Mouse (Mus musculus): ENCODE results near the gene Nr2c2. TPM values are rescaled to one million over a fixed set of nuclear protein-coding genes. Genes with fewer than 3 reads are reported as not detected.

Gene Nr2c2
- polyA plus RNA-seq, 1 experiment from 2014 or later: 22.3 TPM

DNA sequence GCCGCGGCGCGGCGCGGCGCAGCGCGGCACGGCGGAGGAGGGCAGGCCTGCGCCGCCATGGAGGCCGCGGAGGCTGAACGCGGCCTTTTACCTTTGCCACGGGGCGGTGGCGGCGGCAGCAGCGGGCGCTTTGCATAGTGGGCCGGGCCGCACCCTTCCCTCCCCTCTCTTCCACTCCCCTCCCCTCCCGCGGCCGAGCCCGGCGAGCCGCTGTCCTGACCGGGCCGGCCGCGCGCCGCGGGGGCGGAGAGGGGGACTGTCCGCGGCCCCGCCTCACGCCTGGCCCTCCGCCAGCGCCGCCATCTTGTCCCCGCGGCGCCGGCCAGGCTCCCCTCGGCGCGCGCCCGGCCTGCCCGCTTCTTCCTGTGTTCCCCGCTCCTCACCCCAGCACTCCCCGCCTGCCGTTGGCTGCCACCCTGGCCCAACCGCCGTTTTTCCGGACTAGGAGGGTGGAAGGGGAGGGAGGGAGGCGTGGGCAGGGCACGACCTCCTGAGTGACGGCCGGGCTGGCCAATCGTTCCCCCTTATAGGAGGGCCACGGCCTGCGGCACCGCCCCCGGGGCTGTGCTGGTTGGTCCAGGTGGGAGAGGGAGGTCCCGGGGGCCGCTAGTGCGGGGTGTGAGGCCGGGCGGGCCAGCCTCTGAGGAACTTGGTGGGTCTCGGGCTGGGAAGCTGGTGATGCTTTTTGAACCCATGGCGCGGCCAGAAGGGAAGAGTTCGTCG, 738 bp downstream of the Nr2c2 start:
- ATAC-seq (ENCODE audit: insufficient read depth, low FRiP score, low TSS enrichment): peak; percentile 99
- peak overlapping the region; percentile 99 for H3K9ac ChIP-seq (ENCODE audit: low read length)
- H3K27me3 ChIP-seq (ENCODE audit: control insufficient read depth, insufficient read depth, low read length): no peaks in the 10 kb centered on the region
- H3K4me2 ChIP-seq (ENCODE audit: low read depth): peak overlapping the region; percentile 55
- peak overlapping the region; percentile 99 for H3K27ac ChIP-seq (ENCODE audit: low read depth, low read length)
- peak overlapping the region; percentile 99 for H3K4me3 ChIP-seq (ENCODE audit: low read depth, low read length)
- no peaks in the 10 kb centered on the region for H3K9me3 ChIP-seq (ENCODE audit: control insufficient read depth, low read length)
- peak; percentile 100 for DNase-seq (ENCODE audit: low spot score)
- peaks cover 11% of the 10 kb centered on the region; the same call in 1 of the 2 replicates for H3K4me1 ChIP-seq (ENCODE audit: control insufficient read depth, insufficient read depth, low read length)
- under 1% methylated on average over 53 of the region's 81 CpGs for WGBS
- H3K36me3 ChIP-seq (ENCODE audit: control insufficient read depth, insufficient read depth, low read length): no peaks in the 10 kb centered on the region

DNA sequence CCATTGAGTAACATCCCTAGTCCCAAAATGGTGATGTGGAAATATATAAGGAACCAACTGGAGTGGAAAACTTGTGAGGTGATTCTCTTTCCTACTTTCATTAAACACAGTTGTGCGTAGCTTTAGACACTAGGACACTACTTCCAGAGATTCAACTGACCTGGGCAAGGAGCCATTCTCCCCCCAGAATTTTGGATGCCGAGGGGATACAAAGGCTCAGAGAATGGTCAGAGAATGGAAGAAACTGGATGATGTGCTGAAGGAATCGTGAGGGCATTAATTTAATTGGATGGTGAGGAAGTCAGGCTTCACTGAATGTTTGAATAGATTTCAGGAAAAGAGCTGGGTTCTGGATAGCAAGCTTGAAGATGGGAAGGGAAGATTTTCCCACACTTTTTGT, 1.5 kb downstream of the Nr2c2 start:
- Histone ChIP-seq H3K27ac (ENCODE audit: low read depth, low read length) (peak overlapping the region; percentile 99; the same call in 1 of the 2 replicates), H3K27me3 (ENCODE audit: control insufficient read depth, insufficient read depth, low read length) (no peaks in the 10 kb centered on the region), H3K36me3 (ENCODE audit: control insufficient read depth, insufficient read depth, low read length) (no peaks in the 10 kb centered on the region), H3K4me3 (ENCODE audit: low read depth, low read length) (peak overlapping the region; percentile 99), H3K9me3 (ENCODE audit: control insufficient read depth, low read length) (no peaks in the 10 kb centered on the region), H3K4me1 (ENCODE audit: control insufficient read depth, insufficient read depth, low read length) (peaks cover 11% of the 10 kb centered on the region; the same call in 1 of the 2 replicates), H3K4me2 (ENCODE audit: low read depth) (peak overlapping the region; percentile 55), H3K9ac (ENCODE audit: low read length) (peak overlapping the region; percentile 99)
- no peak for ATAC-seq (ENCODE audit: insufficient read depth, low FRiP score, low TSS enrichment)
- no peak for DNase-seq (ENCODE audit: low spot score)
- WGBS: 32% methylated on average over 3 of the region's 3 CpGs

- ATAC-seq (ENCODE audit: insufficient read depth, low FRiP score, low TSS enrichment) (no peak), DNase-seq (ENCODE audit: low spot score) (no peak)
- no peak overlapping the region for H3K27ac ChIP-seq (ENCODE audit: low read depth, low read length)
- WGBS: 83% methylated on average over 2 of the region's 2 CpGs
- peaks cover 11% of the 10 kb centered on the region; the same call in 1 of the 2 replicates for H3K4me1 ChIP-seq (ENCODE audit: control insufficient read depth, insufficient read depth, low read length)
- H3K9ac ChIP-seq (ENCODE audit: low read length): no peak overlapping the region
- H3K9me3 ChIP-seq (ENCODE audit: control insufficient read depth, low read length): no peaks in the 10 kb centered on the region
- H3K36me3 ChIP-seq (ENCODE audit: control insufficient read depth, insufficient read depth, low read length): no peaks in the 10 kb centered on the region
- no peaks in the 10 kb centered on the region for H3K27me3 ChIP-seq (ENCODE audit: control insufficient read depth, insufficient read depth, low read length)
- no peak overlapping the region for H3K4me3 ChIP-seq (ENCODE audit: low read depth, low read length)
- no peak overlapping the region for H3K4me2 ChIP-seq (ENCODE audit: low read depth)
These were observed 2.7 kb downstream of the Nr2c2 start for GRCm38 (mm10) chr6:92093869-92094268.

DNA sequence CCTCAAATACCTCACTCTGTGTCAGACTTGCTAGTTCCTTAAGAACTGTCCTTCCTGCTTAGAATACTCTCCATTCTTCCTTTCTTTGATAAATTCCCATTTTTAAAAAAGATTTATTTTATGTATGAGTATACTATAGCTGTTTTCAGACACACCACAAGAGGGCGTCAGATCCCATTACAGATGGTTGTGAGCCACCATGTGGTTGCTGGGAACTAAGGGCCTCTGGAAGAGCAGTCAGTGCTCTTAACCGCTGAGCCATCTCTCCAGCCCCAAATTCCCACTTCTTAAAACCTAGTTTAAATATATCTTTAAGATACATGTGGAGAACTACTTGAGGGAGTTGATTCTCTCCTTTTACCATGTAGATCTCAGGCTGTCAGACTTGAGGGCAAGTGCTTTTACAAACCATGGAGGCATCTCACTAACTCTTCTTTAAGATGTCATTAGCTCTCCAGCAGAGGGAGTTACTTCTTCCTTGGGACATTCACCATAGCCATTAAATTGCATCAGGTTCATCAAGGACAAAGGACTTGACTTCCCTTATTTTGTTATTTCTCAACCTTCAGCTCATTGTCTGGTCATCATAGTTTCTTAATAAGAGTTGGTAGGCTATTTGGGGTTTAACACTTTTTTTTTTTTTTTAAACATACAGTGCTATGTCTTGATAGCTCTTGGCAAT, 9.6 kb downstream of the Nr2c2 start:
- DNase-seq (ENCODE audit: low spot score) (no peak), ATAC-seq (ENCODE audit: insufficient read depth, low FRiP score, low TSS enrichment) (no peak)
- Histone ChIP-seq H3K9me3 (ENCODE audit: control insufficient read depth, low read length) (no peaks in the 10 kb centered on the region), H3K27me3 (ENCODE audit: control insufficient read depth, insufficient read depth, low read length) (no peaks in the 10 kb centered on the region), H3K4me3 (ENCODE audit: low read depth, low read length) (no peak overlapping the region), H3K4me2 (ENCODE audit: low read depth) (no peak overlapping the region), H3K36me3 (ENCODE audit: control insufficient read depth, insufficient read depth, low read length) (no peaks in the 10 kb centered on the region), H3K4me1 (ENCODE audit: control insufficient read depth, insufficient read depth, low read length) (no peaks in the 10 kb centered on the region; the same call in 1 of the 2 replicates), H3K9ac (ENCODE audit: low read length) (no peak overlapping the region), H3K27ac (ENCODE audit: low read depth, low read length) (no peak overlapping the region)
- 70% methylated on average over 2 of the region's 2 CpGs for WGBS

DNA sequence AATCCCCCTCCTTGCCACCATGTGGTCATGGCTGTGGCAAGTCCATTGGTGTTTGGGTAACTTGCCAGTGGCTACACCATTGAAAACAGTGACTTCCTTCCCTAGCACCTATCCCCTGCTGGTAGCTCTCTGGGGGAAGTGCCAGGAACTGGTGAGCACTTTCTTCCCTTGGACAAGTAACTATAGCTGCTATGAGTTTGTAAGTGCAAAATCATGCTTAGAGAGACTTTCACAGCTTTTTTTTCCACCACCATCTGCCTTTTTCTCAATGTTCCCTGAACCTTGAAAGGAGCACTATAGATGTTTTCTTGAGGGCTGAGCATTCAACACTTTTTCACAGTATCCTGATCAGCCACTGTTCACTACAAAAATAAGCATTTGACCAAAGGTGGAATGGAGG, 33.4 kb downstream of the Nr2c2 start:
- Histone ChIP-seq H3K27ac (ENCODE audit: low read depth, low read length) (no peak overlapping the region), H3K36me3 (ENCODE audit: control insufficient read depth, insufficient read depth, low read length) (no peaks in the 10 kb centered on the region), H3K27me3 (ENCODE audit: control insufficient read depth, insufficient read depth, low read length) (no peaks in the 10 kb centered on the region), H3K9me3 (ENCODE audit: control insufficient read depth, low read length) (no peaks in the 10 kb centered on the region), H3K4me1 (ENCODE audit: control insufficient read depth, insufficient read depth, low read length) (no peaks in the 10 kb centered on the region), H3K4me2 (ENCODE audit: low read depth) (no peak overlapping the region), H3K9ac (ENCODE audit: low read length) (no peak overlapping the region), H3K4me3 (ENCODE audit: low read depth, low read length) (no peak overlapping the region)
- no peak for ATAC-seq (ENCODE audit: insufficient read depth, low FRiP score, low TSS enrichment)
- no peak for DNase-seq (ENCODE audit: low spot score)

- no peaks in the 10 kb centered on the region for H3K36me3 ChIP-seq (ENCODE audit: control insufficient read depth, insufficient read depth, low read length)
- no peak overlapping the region for H3K27ac ChIP-seq (ENCODE audit: low read depth, low read length)
- 97% methylated on average over 1 of the region's 1 CpGs for WGBS
- ATAC-seq (ENCODE audit: insufficient read depth, low FRiP score, low TSS enrichment) (no peak), DNase-seq (ENCODE audit: low spot score) (no peak)
- no peak overlapping the region for H3K4me3 ChIP-seq (ENCODE audit: low read depth, low read length)
- no peak overlapping the region for H3K9ac ChIP-seq (ENCODE audit: low read length)
- no peaks in the 10 kb centered on the region for H3K9me3 ChIP-seq (ENCODE audit: control insufficient read depth, low read length)
- H3K4me1 ChIP-seq (ENCODE audit: control insufficient read depth, insufficient read depth, low read length): no peaks in the 10 kb centered on the region
- no peak overlapping the region for H3K4me2 ChIP-seq (ENCODE audit: low read depth)
- H3K27me3 ChIP-seq (ENCODE audit: control insufficient read depth, insufficient read depth, low read length): no peaks in the 10 kb centered on the region
These were observed 35.8 kb downstream of the Nr2c2 start for GRCm38 (mm10) chr6:92126861-92127468.

GRCm38 (mm10) chr6:92131456-92131855, 40.3 kb downstream of the Nr2c2 start:
- no peak for ATAC-seq (ENCODE audit: insufficient read depth, low FRiP score, low TSS enrichment)
- no peak overlapping the region for H3K9ac ChIP-seq (ENCODE audit: low read length)

GRCm38 (mm10) chr6:92132021-92132911, 41.1 kb downstream of the Nr2c2 start:
- H3K36me3 ChIP-seq (ENCODE audit: control insufficient read depth, insufficient read depth, low read length): no peaks in the 10 kb centered on the region; the same call in 1 of the 2 replicates
- no peak overlapping the region for H3K4me2 ChIP-seq (ENCODE audit: low read depth)
- H3K27ac ChIP-seq (ENCODE audit: low read depth, low read length): no peak overlapping the region
- no peaks in the 10 kb centered on the region for H3K9me3 ChIP-seq (ENCODE audit: control insufficient read depth, low read length)
- DNase-seq (ENCODE audit: low spot score): no peak
- no peak for ATAC-seq (ENCODE audit: insufficient read depth, low FRiP score, low TSS enrichment)
- no peak overlapping the region for H3K9ac ChIP-seq (ENCODE audit: low read length)
- no peaks in the 10 kb centered on the region for H3K4me1 ChIP-seq (ENCODE audit: control insufficient read depth, insufficient read depth, low read length)
- no peak overlapping the region for H3K4me3 ChIP-seq (ENCODE audit: low read depth, low read length)
- H3K27me3 ChIP-seq (ENCODE audit: control insufficient read depth, insufficient read depth, low read length): no peaks in the 10 kb centered on the region
- WGBS: 85% methylated on average over 3 of the region's 3 CpGs

More at GRCm38 (mm10) chr6:92131456-92131855, 40.3 kb downstream of the Nr2c2 start:
- no peaks in the 10 kb centered on the region for H3K27me3 ChIP-seq (ENCODE audit: control insufficient read depth, insufficient read depth, low read length)
- H3K36me3 ChIP-seq (ENCODE audit: control insufficient read depth, insufficient read depth, low read length): no peaks in the 10 kb centered on the region; the same call in 1 of the 2 replicates
- no peak overlapping the region for H3K27ac ChIP-seq (ENCODE audit: low read depth, low read length)
- no peaks in the 10 kb centered on the region for H3K4me1 ChIP-seq (ENCODE audit: control insufficient read depth, insufficient read depth, low read length)
- H3K9me3 ChIP-seq (ENCODE audit: control insufficient read depth, low read length): no peaks in the 10 kb centered on the region
- WGBS: 90% methylated on average over 1 of the region's 1 CpGs
- H3K4me2 ChIP-seq (ENCODE audit: low read depth): no peak overlapping the region
- no peak for DNase-seq (ENCODE audit: low spot score)
- H3K4me3 ChIP-seq (ENCODE audit: low read depth, low read length): no peak overlapping the region
